Mouse (Mus musculus) mature B cell (primary cell): ENCODE measurements around the gene Stk24.

ENCODE experiments used
- in situ Hi-C: fragments of 300-500 bp; cut with MboI; formaldehyde crosslinking; loops from 2 replicates; pipeline ENCODE4 v1.14.3; 2019

Gene Stk24

GRCm38 (mm10) chr14:121379116-121379826, 540 bp downstream of the Stk24 start:
- in situ Hi-C loops, result no loop called here

- in situ Hi-C loops, result no loop called here
Measured at GRCm38 (mm10) chr14:121378243-121379115, 1.3 kb downstream of the Stk24 start.

GRCm38 (mm10) chr14:121376566-121376965, 3.2 kb downstream of the Stk24 start:
- in situ Hi-C loops, result no loop called here

- in situ Hi-C loops, result no loop called here
Measured at GRCm38 (mm10) chr14:121373901-121374300, 5.9 kb downstream of the Stk24 start.

GRCm38 (mm10) chr14:121373020-121373419, 6.8 kb downstream of the Stk24 start:
- in situ Hi-C loops, result no loop called here

- in situ Hi-C loops, result no loop called here
Measured at GRCm38 (mm10) chr14:121371911-121372820, 7.6 kb downstream of the Stk24 start.

GRCm38 (mm10) chr14:121369385-121369784, 10.4 kb downstream of the Stk24 start:
- in situ Hi-C loops, result no loop called here

GRCm38 (mm10) chr14:121368108-121368705, 11.6 kb downstream of the Stk24 start:
- in situ Hi-C loops, result no loop called here

- in situ Hi-C loops, result no loop called here
Measured at GRCm38 (mm10) chr14:121365991-121366728, 13.7 kb downstream of the Stk24 start.

GRCm38 (mm10) chr14:121365390-121365789, 14.4 kb downstream of the Stk24 start:
- in situ Hi-C loops, result no loop called here

- in situ Hi-C loops, result no loop called here
Measured at GRCm38 (mm10) chr14:121364282-121364681, 15.5 kb downstream of the Stk24 start.

GRCm38 (mm10) chr14:121361319-121362114, 18.3 kb downstream of the Stk24 start:
- in situ Hi-C loops, result no loop called here

GRCm38 (mm10) chr14:121359850-121360249, 20.0 kb downstream of the Stk24 start:
- in situ Hi-C loops, result no loop called here

- in situ Hi-C loops, result no loop called here
Measured at GRCm38 (mm10) chr14:121359015-121359414, 20.8 kb downstream of the Stk24 start.

GRCm38 (mm10) chr14:121358327-121358726, 21.5 kb downstream of the Stk24 start:
- in situ Hi-C loops, result no loop called here

GRCm38 (mm10) chr14:121356336-121356862, 23.4 kb downstream of the Stk24 start:
- in situ Hi-C loops, result no loop called here

GRCm38 (mm10) chr14:121355732-121356131, 24.1 kb downstream of the Stk24 start:
- in situ Hi-C loops, result no loop called here

GRCm38 (mm10) chr14:121353648-121354377, 26.0 kb downstream of the Stk24 start:
- in situ Hi-C loops, result no loop called here

GRCm38 (mm10) chr14:121352744-121353143, 27.1 kb downstream of the Stk24 start:
- in situ Hi-C loops, result no loop called here
